Mouse (Mus musculus) urinary bladder, postnatal 4 days (tissue): ENCODE measurements at regions not wholly inside any gene's neighbourhood (a gene's known extent, or its start where the extent isn't known, plus 50 kb on each side); places are given as distances from the start of the nearest gene placed in this dataset.

Source experiments
- DNase-seq, 2 experiments: peaks; one replicate each; pipeline ENCODE4 v3.0.0; 2021 to 2022; ENCODE audit warnings: low spot score in 2 of 2

- DNase-seq: no peak
Measured at GRCm38 (mm10) chr11:64899587-64900278, 79.1 kb upstream of the Elac2 start.

- no peak for DNase-seq
Measured at GRCm38 (mm10) chr11:64916783-64917182, 62.1 kb upstream of the Elac2 start.

GRCm38 (mm10) chr11:64917301-64917700 is 61.5 kb upstream of the Elac2 start:
- DNase-seq: no peak

GRCm38 (mm10) chr11:64924989-64925388 is 53.8 kb upstream of the Elac2 start:
- no peak for DNase-seq

GRCm38 (mm10) chr11:64925970-64926369 is 52.9 kb upstream of the Elac2 start:
- DNase-seq: peak in 1 of 2 experiments; percentile 29
